Mouse (Mus musculus) forebrain, embryonic 12.5 days (tissue): ENCODE data around the gene Rbfox3. TPM values are rescaled to one million over a fixed set of nuclear protein-coding genes. Genes with fewer than 3 reads are reported as not detected.

Experiments used
- ATAC-seq: fragments of 200-750 bp; cut with Nextera tagmentation; 2 replicates; pipeline ENCODE4 v1.8.0; 2017; ENCODE audit warnings: moderate TSS enrichment; ENCODE audit not compliant: low FRiP score
- H3K27ac ChIP-seq: fragments of 300-500 bp; sonication (generic); 2 replicates; pipeline ENCODE4 v1.5.1; 2016; ENCODE audit warnings: mild to moderate bottlenecking
- H3K27me3 ChIP-seq: fragments of 300-500 bp; sonication (generic); 2 replicates; pipeline ENCODE4 v1.6.1; 2016; ENCODE audit warnings: mild to moderate bottlenecking
- H3K36me3 ChIP-seq: fragments of 300-500 bp; sonication (generic); replicated peaks from 2 replicates; pipeline ENCODE4 v1.6.1; 2016; ENCODE audit warnings: mild to moderate bottlenecking
- H3K4me1 ChIP-seq: fragments of 300-500 bp; sonication (generic); 2 replicates; pipeline ENCODE4 v1.6.1; 2016
- H3K4me2 ChIP-seq: fragments of 300-500 bp; sonication (generic); 2 replicates; pipeline ENCODE4 v1.6.1; 2016; ENCODE audit warnings: mild to moderate bottlenecking, moderate library complexity
- H3K4me3 ChIP-seq: fragments of 300-500 bp; sonication (generic); replicated peaks from 2 replicates; pipeline ENCODE4 v1.5.1; 2016; ENCODE audit warnings: mild to moderate bottlenecking
- H3K9ac ChIP-seq: fragments of 300-500 bp; sonication (generic); 2 replicates; pipeline ENCODE4 v1.6.1; 2016; ENCODE audit warnings: mild to moderate bottlenecking
- H3K9me3 ChIP-seq: fragments of 300-500 bp; sonication (generic); 2 replicates; pipeline ENCODE4 v1.6.1; 2016
- WGBS: fragments of 180-500 bp; shearing (Covaris S2); methylation state at CpG from one replicate; pipeline ENCODE4 v1.1.7; 2016; 5-methylcytosine and 5-hydroxymethylcytosine counted together
- polyA plus RNA-seq: library from polyadenylated mRNA; unstranded; fragments of >200 nt; fragmentation: Nextera tagmentation; extraction: Ambion mirVana; gene quantifications from 2 replicates; pipeline ENCODE4 v1.2.1, GENCODE M21; 2016

The Rbfox3 gene
- polyA plus RNA-seq, 1 experiment from 2014 or later = 19.6 TPM

DNA sequence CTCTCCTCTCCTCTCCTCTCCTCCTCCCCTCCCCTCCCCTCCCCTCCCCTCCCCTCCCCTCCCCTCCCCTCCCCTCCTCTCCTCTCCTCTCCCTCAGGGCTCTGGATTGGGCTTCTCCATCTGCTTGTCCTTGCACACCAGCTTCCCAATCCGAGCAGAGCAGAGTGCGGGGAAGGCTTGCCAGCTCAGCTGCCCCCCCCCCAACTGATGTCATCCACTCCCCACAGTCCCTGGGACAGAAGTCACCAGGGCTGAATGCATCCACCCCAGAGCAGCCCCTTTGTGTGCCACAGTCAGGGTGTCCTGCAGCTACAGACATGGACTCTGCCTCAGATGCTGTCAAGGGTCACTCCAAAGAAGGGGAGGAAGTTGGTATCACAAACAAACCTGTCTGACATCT, 4.5 kb upstream of the Rbfox3 start:
- H3K27me3 ChIP-seq = peaks cover 19% of the 10 kb centered on the region
- H3K4me1 ChIP-seq = peaks cover 33% of the 10 kb centered on the region
- no peak overlapping the region for H3K4me3 ChIP-seq
- WGBS = 43% methylated on average over 2 of the region's 2 CpGs
- no peak overlapping the region for H3K4me2 ChIP-seq
- H3K36me3 ChIP-seq = no peaks in the 10 kb centered on the region
- ATAC-seq = no peak; the same call in 1 of the 2 replicates
- H3K27ac ChIP-seq = peak overlapping the region; percentile 81
- no peaks in the 10 kb centered on the region for H3K9me3 ChIP-seq
- no peak overlapping the region for H3K9ac ChIP-seq

DNA sequence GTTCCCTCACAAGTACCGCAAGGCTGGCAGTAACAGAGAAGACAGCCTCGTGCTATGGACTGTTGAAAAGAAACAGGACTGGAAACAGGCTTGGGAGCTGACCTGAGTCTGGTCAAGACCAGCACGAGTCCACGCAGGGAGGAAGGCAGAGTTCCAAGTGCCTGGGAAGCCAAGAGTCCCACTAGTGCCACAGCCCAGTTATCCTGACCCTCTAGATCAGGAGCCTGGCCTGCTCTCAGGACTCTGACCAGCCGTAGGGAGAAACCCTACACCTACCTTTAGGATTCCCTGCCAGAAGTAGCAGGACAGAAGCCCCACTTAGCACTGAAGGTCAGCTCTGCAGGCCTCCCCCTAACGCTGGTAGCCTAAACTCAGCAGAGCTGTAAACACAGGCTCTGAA, 1.3 kb upstream of the Rbfox3 start:
- no peaks in the 10 kb centered on the region for H3K9me3 ChIP-seq
- no peak overlapping the region for H3K27ac ChIP-seq
- no peak for ATAC-seq
- 68% methylated on average over 6 of the region's 6 CpGs for WGBS
- no peak overlapping the region for H3K4me2 ChIP-seq
- peaks cover 51% of the 10 kb centered on the region for H3K27me3 ChIP-seq
- H3K36me3 ChIP-seq = no peaks in the 10 kb centered on the region
- H3K9ac ChIP-seq = no peak overlapping the region
- H3K4me1 ChIP-seq = peaks cover 53% of the 10 kb centered on the region
- no peak overlapping the region for H3K4me3 ChIP-seq

DNA sequence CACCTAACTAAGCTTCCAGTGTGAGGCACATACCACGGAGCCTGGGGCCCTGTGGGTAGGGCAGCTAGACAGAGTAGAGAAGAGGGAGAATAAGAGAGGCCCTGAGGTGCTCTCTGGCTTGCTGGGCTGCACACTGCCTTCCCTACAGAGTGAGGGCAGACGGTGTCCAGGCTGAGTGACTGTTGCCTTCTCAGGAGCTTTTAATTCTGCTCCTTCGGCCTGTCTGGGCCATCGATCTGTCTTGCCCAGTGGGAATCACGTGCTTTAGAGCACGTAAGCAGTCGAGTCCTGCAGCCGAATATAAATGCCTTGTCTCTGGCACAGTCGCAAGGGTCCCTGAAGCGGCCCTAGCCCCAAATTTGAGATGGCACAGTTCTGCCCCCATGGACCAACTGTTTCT, 641 bp downstream of the Rbfox3 start:
- Histone ChIP-seq H3K36me3 (no peaks in the 10 kb centered on the region), H3K27ac (no peak overlapping the region), H3K4me2 (no peak overlapping the region), H3K27me3 (peaks cover 66% of the 10 kb centered on the region), H3K4me3 (no peak overlapping the region), H3K9ac (no peak overlapping the region), H3K4me1 (peaks cover 56% of the 10 kb centered on the region), H3K9me3 (no peaks in the 10 kb centered on the region)
- no peak for ATAC-seq
- 69% methylated on average over 10 of the region's 10 CpGs for WGBS

DNA sequence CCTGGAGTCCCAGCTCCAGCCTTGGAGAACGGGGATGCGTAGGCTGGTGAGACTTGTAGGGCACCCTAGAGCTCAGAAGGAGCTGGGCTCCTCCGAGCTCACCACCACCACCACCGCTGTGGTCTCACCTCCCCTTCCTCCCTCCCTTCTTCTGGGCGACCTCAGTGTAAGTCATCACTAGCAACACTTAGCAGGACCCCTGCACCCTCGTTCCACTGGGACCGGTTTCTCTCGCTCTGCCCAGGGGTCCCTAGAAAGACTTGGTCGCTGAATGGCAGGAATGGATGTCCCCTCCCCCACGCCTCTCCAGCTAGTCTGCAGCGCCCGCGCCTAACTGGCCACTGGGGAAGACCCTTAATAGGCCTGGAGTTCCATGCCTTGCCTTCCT, 1.6 kb downstream of the Rbfox3 start:
- peak; percentile 60 for ATAC-seq
- Histone ChIP-seq H3K4me2 (peak overlapping the region; percentile 95), H3K4me1 (peaks cover 66% of the 10 kb centered on the region), H3K27me3 (peaks cover 72% of the 10 kb centered on the region), H3K27ac (peak overlapping the region; percentile 92), H3K9ac (peak overlapping the region; percentile 80), H3K9me3 (no peaks in the 10 kb centered on the region), H3K4me3 (peak overlapping the region; percentile 72), H3K36me3 (no peaks in the 10 kb centered on the region)
- WGBS = under 1% methylated on average over 13 of the region's 13 CpGs

DNA sequence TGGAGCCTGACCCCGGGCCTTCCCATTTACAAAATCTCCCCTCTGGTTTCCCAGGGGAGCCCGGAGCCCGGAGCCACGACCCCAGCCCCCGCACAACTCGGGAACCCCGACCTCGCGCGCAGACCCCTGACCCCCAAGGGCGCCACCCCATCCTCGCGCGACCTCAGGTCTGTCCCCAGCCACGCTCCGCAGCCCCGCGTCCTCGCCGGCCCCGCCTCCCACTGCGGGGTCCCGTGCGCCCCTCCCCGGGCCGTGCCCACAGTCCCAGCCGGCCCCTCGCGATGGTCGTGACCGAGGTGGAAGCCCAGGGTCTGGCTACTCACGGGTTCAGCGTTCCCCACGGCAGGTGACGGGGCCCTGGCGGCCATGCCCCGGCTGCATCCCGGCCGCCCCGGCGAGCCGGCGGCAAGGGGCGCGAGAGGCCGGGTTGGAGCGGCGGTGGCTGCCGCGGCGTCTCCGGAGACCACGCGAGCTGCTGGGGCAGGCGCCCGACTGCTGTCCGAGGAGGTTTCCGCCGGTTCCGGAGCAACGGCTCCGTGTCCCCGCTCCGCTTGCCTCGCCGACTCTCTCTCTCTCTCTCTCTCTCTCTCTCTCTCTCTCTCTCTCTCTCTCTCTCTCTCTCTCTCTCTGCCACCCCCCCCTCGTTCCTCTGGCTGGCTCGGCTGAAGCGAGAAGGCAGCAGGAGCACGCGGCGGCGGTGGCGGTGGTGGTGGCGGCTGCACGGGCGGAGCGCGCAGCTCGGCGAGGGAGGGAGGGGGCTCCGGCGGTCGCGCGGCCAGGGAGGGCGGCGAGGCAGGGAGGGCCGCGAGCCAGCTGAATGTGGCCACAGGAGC, 2.2 kb downstream of the Rbfox3 start:
- H3K4me3 ChIP-seq = peak overlapping the region; percentile 72
- no peaks in the 10 kb centered on the region for H3K9me3 ChIP-seq
- peaks cover 67% of the 10 kb centered on the region for H3K4me1 ChIP-seq
- peaks cover 75% of the 10 kb centered on the region for H3K27me3 ChIP-seq
- under 1% methylated on average over 71 of the region's 90 CpGs for WGBS
- no peaks in the 10 kb centered on the region for H3K36me3 ChIP-seq
- peak overlapping the region; percentile 95 for H3K4me2 ChIP-seq
- H3K27ac ChIP-seq = peak overlapping the region; percentile 92
- peak overlapping the region; percentile 80 for H3K9ac ChIP-seq
- ATAC-seq = peak; percentile 58

DNA sequence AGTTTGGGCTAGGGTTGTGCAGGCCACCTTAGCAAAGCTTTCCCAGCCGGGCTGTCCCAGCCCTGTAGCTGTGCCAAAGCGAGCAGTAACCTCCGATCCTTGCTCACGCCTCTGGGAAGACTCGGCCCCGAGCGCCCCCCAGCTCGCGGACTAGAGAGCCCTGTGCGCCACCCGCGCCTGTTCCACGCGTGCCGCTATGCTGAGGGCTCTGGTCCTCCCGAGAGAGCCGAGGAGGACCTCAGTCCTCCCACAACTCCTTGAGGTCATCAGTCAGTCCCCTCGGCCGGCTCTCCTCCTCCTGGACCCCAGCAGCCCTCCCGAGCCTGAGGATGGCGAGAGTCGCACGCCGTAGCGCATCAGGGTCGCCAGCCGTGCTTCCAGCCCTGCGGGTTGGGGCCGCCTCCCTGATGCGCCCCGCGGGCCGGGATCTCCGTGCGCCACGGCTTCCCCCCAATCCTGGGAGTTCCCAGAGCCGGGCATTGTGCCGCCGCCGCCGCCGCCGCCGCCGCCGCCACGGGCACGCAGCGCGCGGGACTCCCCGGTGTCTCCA, 2.9 kb downstream of the Rbfox3 start:
- peak; percentile 15 for ATAC-seq
- Histone ChIP-seq H3K27ac (peak overlapping the region; percentile 92), H3K9ac (peak overlapping the region; percentile 80), H3K4me1 (peaks cover 67% of the 10 kb centered on the region), H3K9me3 (no peaks in the 10 kb centered on the region), H3K27me3 (peaks cover 80% of the 10 kb centered on the region), H3K4me3 (peak overlapping the region; percentile 72), H3K4me2 (peak overlapping the region; percentile 95), H3K36me3 (no peaks in the 10 kb centered on the region)
- WGBS = under 1% methylated on average over 48 of the region's 52 CpGs

DNA sequence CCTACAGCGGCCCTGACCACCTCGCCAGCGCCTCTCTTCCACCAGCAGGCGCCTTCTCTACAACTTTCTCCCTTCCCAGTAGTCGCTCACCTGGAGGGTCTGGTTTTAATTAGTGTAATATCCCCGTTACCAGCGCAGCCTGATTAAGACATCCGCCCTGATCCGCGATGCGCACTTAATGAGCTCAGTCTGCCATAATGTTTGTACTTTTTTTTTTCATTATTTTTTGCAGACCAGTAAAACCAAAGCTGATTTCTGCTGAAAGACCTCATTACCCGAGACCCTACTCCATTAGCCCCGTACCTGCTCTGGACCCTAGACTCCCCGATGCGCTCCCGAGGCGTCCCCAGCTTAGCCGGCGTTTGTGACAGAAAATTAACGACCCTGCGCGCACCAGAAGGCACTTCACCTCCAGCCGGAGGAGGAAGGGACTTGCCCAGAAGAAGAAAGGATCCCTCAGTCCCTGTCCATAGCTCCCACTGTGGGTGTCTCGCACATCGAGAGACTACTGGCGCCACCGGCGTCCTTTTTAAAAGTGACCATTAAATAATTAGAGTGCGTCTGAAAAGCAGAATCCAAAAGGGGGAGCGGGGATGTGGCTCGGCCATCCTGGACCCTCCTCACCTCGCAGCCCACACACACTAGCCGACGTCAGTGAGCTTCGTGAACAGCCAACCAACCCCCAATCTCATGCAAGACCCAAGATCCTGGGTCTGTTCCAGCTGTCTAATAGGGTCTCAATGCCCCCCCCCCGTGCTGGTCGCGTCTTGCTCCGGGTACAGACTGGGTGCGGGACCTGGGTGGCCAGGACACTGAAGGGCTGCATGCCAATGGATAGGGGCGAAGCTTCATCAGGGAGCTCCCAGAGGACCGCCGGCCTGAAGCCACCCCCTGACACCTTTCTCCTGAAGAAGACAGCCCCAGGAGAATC, 3.7 kb downstream of the Rbfox3 start:
- H3K27ac ChIP-seq = peak overlapping the region; percentile 50; the same call in 1 of the 2 replicates
- H3K4me2 ChIP-seq = peak overlapping the region; percentile 95
- H3K4me3 ChIP-seq = peak overlapping the region; percentile 72
- H3K27me3 ChIP-seq = peaks cover 79% of the 10 kb centered on the region
- H3K4me1 ChIP-seq = peaks cover 67% of the 10 kb centered on the region
- H3K9me3 ChIP-seq = no peaks in the 10 kb centered on the region
- no peak for ATAC-seq
- peak overlapping the region; percentile 80 for H3K9ac ChIP-seq
- no peaks in the 10 kb centered on the region for H3K36me3 ChIP-seq
- WGBS = 1% methylated on average over 43 of the region's 43 CpGs

DNA sequence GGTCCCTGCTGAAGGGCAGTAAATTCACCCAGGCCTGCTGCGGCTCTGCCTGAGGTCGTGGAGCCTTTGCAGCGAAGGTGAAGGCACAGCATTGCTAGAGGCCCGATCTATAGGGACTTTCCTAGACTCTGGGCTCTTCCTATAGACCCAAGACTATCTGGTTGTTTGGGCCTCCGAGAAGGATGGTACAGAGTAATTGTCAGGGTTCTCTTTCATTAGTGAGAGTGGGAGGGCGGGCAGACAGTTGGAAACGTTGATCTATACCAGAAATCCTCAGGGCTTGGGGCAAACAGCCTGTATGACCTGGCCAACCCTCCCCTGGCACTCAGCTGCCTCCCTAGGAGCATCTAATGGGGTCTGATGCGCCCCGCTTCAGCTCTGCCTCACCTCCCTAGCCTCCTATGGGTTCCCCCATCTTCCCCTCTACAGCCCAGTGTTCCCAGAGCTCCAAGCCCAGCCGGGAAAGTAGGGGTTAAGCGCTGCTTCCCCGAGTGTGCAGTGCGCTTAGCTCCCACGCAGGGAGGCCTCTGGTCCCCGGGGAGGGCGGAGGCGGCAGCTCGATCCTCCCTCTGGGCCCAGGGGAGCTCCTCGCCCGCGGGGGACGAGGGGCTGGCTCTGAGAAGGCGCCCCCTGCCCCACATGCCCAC, 4.5 kb downstream of the Rbfox3 start:
- WGBS = 8% methylated on average over 23 of the region's 23 CpGs
- Histone ChIP-seq H3K9me3 (no peaks in the 10 kb centered on the region), H3K4me1 (peaks cover 67% of the 10 kb centered on the region), H3K4me3 (peak overlapping the region; percentile 72), H3K4me2 (peak overlapping the region; percentile 95), H3K9ac (peak overlapping the region; percentile 80), H3K27me3 (peaks cover 73% of the 10 kb centered on the region), H3K36me3 (no peaks in the 10 kb centered on the region), H3K27ac (peak overlapping the region; percentile 50; the same call in 1 of the 2 replicates)
- no peak for ATAC-seq

DNA sequence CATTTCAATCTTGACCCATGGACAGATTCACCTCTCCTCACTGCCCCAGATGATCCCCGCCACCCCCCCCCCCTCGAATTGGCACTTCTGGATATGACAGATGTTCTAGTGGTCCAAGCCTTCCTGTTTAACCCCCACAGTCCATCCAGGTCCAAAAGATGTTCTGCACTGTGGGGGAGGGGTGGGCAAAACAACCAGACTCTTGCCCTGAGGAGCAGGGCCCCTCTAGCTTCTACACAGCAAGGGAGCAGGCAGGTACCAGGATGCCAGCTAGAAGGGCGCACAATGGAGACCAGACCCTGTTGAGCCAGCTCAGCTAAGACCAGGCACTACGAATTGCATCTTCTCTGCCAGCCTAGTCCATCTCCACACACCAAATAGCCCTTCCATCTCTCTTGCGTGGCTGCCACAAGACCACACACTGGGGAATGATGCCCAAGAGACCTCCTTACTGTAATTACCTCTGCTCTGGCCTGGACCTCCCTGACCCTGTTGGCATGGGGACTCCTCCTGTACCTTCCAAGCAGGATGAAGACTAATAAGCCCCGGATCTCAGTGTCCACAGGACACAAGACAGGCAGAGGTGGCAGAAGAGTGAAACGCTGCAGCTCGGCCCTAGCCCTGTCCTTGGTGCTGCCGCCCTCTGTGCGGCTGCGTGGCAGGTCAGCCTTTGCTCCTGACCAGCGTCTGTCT, 5.1 kb downstream of the Rbfox3 start:
- no peak for ATAC-seq
- H3K36me3 ChIP-seq = no peaks in the 10 kb centered on the region
- H3K27ac ChIP-seq = no peak overlapping the region
- no peak overlapping the region; the same call in 1 of the 2 replicates for H3K9ac ChIP-seq
- peaks cover 70% of the 10 kb centered on the region for H3K27me3 ChIP-seq
- WGBS = 31% methylated on average over 12 of the region's 12 CpGs
- H3K4me1 ChIP-seq = peaks cover 61% of the 10 kb centered on the region
- peak overlapping the region; percentile 95 for H3K4me2 ChIP-seq
- peak overlapping the region; percentile 72 for H3K4me3 ChIP-seq
- no peaks in the 10 kb centered on the region for H3K9me3 ChIP-seq

DNA sequence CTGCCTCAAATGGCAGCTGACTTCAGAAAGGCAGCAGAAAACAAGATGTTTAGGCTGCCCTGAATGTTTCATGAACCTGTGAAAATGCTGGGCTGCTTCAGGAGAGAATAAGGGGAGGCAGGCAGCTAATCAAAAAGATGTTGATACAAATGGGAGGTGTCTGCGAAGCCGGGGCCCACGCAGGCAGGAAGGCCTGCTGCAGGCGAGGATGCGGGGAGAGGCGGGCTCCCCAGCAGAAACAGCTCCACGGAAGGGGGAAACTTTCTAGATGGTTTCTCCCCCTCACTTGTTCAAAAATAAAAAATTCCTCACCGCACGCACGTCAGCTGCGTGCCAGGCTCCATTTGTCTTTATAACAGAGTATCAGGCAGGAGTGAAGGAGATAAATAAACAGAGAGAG, 5.7 kb downstream of the Rbfox3 start:
- H3K9me3 ChIP-seq = no peaks in the 10 kb centered on the region
- no peak overlapping the region for H3K4me3 ChIP-seq
- H3K4me2 ChIP-seq = peak overlapping the region; percentile 95; the same call in 1 of the 2 replicates
- peak overlapping the region; percentile 8; the same call in 1 of the 2 replicates for H3K27ac ChIP-seq
- 70% methylated on average over 11 of the region's 11 CpGs for WGBS
- H3K9ac ChIP-seq = 0 out of 2 replicates have a peak overlapping the region, but pooled peaks have one; percentile 18
- peaks cover 55% of the 10 kb centered on the region for H3K4me1 ChIP-seq
- peaks cover 65% of the 10 kb centered on the region for H3K27me3 ChIP-seq
- H3K36me3 ChIP-seq = no peaks in the 10 kb centered on the region
- no peak for ATAC-seq

DNA sequence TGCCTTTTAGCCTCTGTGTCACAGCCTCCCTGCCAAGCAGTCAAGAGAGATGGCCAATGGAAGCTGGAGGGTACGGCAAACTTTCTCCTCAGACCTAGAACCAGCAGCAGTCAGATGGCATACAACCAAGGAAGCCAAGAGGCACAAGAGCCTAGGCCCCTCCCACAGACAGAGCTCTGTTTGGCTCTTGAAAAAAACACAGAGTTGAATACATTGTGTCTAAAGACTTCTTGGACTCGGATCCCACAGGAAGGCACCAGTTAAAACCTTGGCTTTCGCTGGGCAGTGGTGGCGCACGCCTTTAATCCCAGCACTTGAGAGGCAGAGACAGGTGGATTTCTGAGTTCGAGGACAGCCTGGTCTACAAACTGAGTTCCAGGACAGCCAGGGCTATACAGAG, 7.1 kb downstream of the Rbfox3 start:
- Histone ChIP-seq H3K9me3 (no peaks in the 10 kb centered on the region), H3K27me3 (peaks cover 64% of the 10 kb centered on the region), H3K4me2 (no peak overlapping the region), H3K36me3 (no peaks in the 10 kb centered on the region), H3K9ac (no peak overlapping the region), H3K27ac (no peak overlapping the region), H3K4me3 (no peak overlapping the region), H3K4me1 (peaks cover 51% of the 10 kb centered on the region)
- no peak for ATAC-seq
- 89% methylated on average over 6 of the region's 6 CpGs for WGBS
